Mouse (Mus musculus): ENCODE results near the gene Orai1. TPM values are rescaled to one million over a fixed set of nuclear protein-coding genes. Genes with fewer than 3 reads are reported as not detected.

Orai1 gene
- total RNA-seq, 2 experiments from 2014 or later, result 3.9 to 6.0 TPM

DNA sequence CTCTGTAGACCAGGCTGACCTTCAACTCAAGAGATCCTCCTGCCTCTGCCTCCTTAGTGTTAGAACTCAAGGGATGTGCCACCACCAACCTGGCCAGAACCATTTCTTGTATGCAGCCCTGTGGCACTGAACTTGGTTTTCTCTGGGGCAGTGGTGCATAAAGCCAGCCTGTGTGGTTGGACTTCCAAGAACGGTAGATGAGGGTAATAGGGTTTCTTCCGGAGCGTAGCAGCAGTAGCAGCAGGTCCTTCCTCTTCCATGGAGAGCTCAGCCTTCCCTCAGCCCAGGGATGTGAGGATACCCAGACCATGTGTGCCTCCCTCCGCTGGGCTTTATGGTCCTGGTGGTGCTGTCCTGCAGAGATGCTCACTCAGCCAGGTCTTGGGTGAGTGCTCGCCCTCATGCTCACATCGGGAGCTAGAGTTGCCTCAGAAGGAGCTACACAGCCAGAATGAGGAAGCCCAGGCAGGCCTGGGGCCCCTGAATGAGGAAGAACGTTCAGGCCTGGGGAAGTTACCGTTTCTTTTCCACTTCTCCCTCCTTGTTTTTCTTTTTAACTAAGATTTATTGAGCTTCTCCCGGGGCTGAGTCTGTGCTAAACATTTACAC is 10.2 kb downstream of the Orai1 start:
- no peak; the same call in 1 of the 2 replicates for ATAC-seq (replicated peaks; ENCODE audit: low FRiP score, low TSS enrichment, poor library complexity, severe bottlenecking)

DNA sequence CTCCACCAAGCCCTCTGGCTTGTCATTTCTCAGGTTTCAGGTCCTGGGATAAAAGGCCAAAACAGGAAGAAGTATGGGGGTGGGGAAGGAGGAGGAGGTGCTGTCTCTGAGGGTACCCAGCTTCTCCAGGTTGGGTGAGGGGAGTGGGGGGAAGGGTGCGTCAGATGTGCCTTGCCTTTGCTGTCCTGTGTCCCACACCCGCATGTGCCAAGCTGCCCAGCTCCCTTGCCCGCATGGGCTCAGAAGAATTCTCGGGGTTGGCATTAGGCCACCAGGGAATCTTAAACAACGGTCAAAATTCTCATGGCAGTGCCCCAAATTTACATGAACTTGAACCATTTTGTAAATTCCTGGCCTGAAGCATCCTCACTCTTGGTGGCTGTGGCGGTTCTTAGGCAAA is 11.5 kb downstream of the Orai1 start:
- no peak for ATAC-seq (replicated peaks; ENCODE audit: low FRiP score, low TSS enrichment, poor library complexity, severe bottlenecking)

- peak; percentile 70 for ATAC-seq (replicated peaks; ENCODE audit: low FRiP score, low TSS enrichment, poor library complexity, severe bottlenecking)
Observed at GRCm38 (mm10) chr5:123027436-123027835, 12.6 kb downstream of the Orai1 start.

DNA sequence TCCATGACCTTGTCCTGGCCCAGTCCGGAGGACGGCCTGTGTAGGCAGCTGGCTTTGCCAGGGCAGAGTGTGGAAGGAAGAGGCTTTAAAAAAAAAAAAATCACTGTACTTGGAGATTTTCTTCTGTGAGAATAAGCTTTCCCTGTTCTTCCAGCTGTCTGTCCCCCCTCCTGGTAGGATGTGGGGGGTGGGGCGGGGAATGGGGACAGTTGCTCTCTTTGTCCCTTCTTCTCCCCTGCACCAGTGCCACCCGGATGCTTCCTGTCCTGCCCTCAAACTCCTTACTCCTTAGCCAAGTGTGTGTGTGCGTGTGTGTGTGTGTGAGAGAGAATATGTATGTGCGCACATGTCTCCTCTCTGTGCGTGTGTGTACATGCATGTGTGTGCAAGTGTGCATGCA is 14.9 kb downstream of the Orai1 start:
- no peak for ATAC-seq (replicated peaks; ENCODE audit: low FRiP score, low TSS enrichment, poor library complexity, severe bottlenecking)

DNA sequence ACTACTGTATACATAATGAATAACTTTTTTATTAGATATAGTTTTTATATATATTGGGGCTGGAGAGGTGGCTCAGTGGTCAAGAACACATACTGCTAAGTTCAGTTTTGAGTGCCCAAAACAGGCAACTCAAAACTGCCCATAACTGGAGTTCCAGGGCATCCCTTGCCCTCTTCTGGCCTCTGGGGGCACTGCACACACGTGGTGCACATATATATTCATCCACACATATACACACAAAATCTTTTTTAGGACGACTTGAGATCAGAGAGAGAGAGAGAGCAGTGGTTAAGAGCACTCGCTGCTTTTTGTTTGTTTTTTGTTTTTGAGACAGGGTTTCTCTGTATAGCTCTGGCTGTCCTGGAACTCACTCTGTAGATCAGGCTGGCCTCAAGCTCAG is 16.4 kb downstream of the Orai1 start:
- ATAC-seq (replicated peaks; ENCODE audit: low FRiP score, low TSS enrichment, poor library complexity, severe bottlenecking), result no peak

DNA sequence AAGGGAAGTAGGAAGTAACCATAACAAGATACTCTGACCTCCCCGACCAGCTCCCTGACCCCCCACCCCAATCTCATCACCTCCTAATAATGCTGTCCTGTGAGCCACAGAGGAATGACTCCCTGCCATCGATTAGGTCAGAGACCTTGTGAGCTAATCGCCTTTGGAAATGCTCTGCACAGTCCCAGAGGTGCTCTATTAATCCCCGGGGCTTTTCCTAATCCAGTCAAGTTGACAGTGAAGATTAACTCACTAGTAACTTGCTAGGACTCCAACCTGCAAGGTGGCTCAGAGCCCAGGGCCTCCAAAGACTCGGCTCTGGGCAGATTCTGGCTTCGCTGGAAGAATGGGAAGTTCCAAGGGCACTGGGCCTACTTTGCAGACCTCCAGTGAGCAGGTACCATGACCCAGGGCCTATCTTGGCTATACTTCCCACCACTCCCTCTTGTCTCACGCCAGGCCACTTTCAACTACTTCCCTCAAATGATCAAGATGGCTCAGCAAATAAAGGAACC is 18.8 kb downstream of the Orai1 start:
- no peak for ATAC-seq (replicated peaks; ENCODE audit: low FRiP score, low TSS enrichment, poor library complexity, severe bottlenecking)

GRCm38 (mm10) chr5:123035089-123035488 is 20.2 kb downstream of the Orai1 start:
- no peak for ATAC-seq (replicated peaks; ENCODE audit: low FRiP score, low TSS enrichment, poor library complexity, severe bottlenecking)

GRCm38 (mm10) chr5:123035564-123035963 is 20.7 kb downstream of the Orai1 start:
- peak; percentile 42; the same call in 1 of the 2 replicates for ATAC-seq (replicated peaks; ENCODE audit: low FRiP score, low TSS enrichment, poor library complexity, severe bottlenecking)

- no peak for ATAC-seq (replicated peaks; ENCODE audit: low FRiP score, low TSS enrichment, poor library complexity, severe bottlenecking)
Observed at GRCm38 (mm10) chr5:123038115-123038514, 23.2 kb downstream of the Orai1 start.

DNA sequence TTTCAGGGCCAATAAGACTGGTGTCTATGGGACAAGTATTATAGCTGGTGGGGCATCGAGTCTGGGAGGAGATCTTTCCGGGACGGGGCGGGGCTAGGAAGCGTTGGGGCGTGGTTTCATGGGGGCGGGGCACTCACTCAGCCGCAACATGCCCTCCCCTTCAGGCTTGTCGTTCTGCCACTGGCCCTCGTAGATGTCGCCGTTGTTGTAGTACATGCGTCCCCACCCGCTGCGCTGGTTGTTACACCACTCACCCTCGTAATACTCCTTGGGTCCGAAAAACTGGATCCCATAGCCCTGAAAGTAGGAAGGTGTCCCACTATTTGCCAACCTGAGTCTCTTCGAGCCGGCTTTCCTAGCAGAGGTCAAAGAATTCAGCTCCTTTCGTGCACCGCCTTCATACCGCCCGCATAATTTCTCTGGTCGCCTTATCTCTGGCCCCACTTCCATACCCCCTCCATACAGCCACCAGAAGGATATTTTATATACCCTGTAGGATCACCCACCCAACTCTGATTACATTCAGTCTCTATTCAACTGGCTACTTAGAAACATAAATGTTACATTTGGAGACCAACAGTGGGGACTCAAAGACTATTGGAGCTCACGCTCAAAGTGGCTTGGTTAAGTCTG is 24.4 kb downstream of the Orai1 start:
- peak; percentile 91 for ATAC-seq (replicated peaks; ENCODE audit: low FRiP score, low TSS enrichment, poor library complexity, severe bottlenecking)

DNA sequence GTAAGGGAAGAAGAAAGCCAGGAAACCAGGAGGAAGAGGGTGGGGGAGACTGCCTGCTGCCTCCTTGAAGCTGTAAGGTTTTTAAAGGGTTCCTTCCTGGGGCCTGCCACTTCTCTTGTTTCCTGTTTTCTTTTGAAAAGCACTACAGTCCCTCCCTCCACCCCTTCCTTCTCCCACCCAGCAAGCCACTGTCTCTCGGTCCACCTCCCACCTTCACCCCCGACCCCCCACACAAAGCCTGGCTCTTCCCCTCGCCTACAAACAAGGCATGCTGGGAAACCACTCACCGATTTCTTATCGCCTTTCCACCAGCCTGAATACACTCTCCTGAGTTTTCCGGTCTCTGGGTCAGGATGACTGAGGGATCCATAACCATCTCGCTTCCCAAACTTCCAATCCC is 25.9 kb downstream of the Orai1 start:
- no peak for ATAC-seq (replicated peaks; ENCODE audit: low FRiP score, low TSS enrichment, poor library complexity, severe bottlenecking)

GRCm38 (mm10) chr5:123043856-123044255 is 29.0 kb downstream of the Orai1 start:
- no peak for ATAC-seq (replicated peaks; ENCODE audit: low FRiP score, low TSS enrichment, poor library complexity, severe bottlenecking)

- 0 out of 2 replicates have a peak, but pooled peaks have one; percentile 21 for ATAC-seq (replicated peaks; ENCODE audit: low FRiP score, low TSS enrichment, poor library complexity, severe bottlenecking)
Observed at GRCm38 (mm10) chr5:123045561-123046295, 30.9 kb downstream of the Orai1 start.

DNA sequence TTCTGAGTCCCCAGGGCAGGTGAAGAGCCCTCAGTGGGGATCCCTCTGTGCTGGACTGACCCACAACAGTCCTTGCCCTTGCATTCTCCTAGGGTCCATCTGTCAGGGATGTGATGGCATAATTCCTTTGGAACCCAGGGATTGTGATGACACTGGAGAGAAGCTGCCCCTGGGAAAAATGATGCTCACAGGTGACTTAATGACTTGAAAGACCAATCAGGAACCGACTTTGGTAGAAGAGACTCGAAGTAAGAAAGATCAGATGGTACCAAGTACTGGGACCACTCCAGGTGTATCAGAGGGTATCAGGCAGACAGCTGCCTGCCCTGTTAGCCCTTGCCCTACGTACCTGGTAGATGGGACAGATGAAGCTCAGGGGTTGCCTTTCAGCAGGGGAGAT is 32.0 kb downstream of the Orai1 start, which contains the start of gene Morn3:
TSS of gene Morn3 (minus strand) at position 101 of the 400 bp plus-strand sequence.
- ATAC-seq (replicated peaks; ENCODE audit: low FRiP score, low TSS enrichment, poor library complexity, severe bottlenecking), result no peak

DNA sequence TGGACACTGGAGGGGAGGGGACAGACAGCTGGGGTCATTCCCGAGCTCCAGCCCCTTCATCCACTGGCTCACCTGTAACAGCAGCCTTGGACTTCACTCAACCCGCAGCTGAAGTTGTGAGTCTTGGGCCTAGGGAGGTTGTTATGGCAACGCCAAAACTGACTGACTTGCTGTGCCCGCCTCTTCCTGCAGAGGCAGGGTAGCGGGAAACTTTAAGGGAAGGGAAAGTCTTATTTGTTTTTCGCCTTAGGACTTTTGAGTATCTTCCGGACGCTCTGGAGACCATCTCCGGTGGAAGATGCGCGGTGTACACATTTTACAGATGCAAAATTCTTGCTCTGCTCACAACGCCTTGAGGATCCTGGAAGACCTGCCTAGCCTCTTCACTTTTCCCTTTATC is 34.4 kb downstream of the Orai1 start:
- ATAC-seq (replicated peaks; ENCODE audit: low FRiP score, low TSS enrichment, poor library complexity, severe bottlenecking), result peak; percentile 79

DNA sequence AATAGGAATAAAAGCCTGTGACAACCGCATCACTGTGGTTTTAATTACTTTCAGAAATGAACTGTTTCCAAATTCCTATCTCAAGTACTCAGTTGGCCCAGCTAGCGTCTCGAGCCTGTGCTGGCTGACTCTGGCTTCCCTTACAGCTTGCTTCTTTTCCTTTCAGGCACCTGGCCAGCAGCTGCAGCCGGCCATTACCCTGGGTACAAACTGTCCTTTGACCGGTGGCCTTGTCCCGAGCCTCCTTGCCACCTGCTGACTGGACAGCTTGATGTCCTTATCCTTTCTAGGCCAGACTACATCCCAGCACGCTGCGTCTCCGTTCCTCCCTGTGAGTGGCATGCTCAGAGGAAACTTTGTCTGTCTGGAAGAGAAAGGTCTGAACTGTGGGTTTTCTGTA is 36.0 kb downstream of the Orai1 start:
- no peak for ATAC-seq (replicated peaks; ENCODE audit: low FRiP score, low TSS enrichment, poor library complexity, severe bottlenecking)

GRCm38 (mm10) chr5:123051736-123052135 is 36.9 kb downstream of the Orai1 start:
- ATAC-seq (replicated peaks; ENCODE audit: low FRiP score, low TSS enrichment, poor library complexity, severe bottlenecking), result no peak

DNA sequence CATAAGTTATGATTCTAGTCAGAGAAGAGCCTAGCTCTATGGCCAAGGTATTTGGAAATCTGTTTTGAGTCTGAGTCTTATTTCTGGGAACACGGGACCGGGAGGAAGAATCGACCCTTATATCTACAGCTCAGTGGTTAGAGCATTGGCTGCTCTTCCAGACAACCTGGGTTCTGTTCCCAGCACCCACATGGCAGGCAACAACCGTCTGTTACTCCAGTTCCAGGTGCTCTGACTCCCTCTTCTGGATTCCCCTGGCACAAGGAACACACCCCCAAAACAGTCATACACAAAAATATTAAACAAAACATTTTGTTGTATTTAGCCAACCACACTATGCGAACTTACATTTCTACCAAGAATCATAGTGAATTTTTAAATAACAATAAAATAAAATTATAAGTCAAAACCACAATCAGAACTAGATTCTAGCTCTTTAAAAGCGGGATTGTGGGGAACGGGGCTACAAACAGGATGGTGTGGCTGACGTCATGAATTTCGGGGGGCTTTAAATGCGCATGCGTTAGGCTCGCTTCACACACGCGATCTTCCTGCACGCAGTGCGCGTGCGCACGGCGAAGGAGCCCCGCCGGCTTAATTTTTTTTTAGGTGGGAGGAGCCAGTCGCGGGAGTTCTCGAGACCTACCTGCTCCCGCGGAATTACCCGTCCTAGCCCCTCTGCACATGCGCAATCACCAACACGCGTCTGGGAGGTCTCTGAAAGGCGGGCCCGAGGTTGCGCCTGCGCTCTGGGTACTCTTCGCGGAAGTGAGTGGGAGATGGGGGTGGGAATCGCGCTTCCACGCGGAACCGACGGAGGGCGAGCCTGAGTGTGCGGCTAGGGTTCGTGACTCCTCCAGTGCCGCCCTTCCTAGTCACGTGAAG is 42.7 kb downstream of the Orai1 start:
- ATAC-seq (replicated peaks; ENCODE audit: low FRiP score, low TSS enrichment, poor library complexity, severe bottlenecking), result peak; percentile 97

GRCm38 (mm10) chr5:123058251-123059102 is 43.6 kb downstream of the Orai1 start:
- no peak for ATAC-seq (replicated peaks; ENCODE audit: low FRiP score, low TSS enrichment, poor library complexity, severe bottlenecking)
